Mouse (Mus musculus) common myeloid progenitor, adult 5-6 weeks (primary cell): ENCODE measurements at regions not wholly inside any gene's neighbourhood (a gene's known extent, or its start where the extent isn't known, plus 50 kb on each side); places are given as distances from the start of the nearest gene placed in this dataset.
"Not testable (repeated sequence)": the region's sequence is repeated elsewhere in the genome, so short reads cannot be mapped to it uniquely, and the experiment has no call there.

Experiments used
- ATAC-seq: replicated peaks from 2 replicates; pipeline ENCODE4 v1.8.0; 2016; ENCODE audit warnings: low read depth, mild to moderate bottlenecking, moderate TSS enrichment, inconsistent platforms; ENCODE audit not compliant: poor library complexity, severe bottlenecking

DNA sequence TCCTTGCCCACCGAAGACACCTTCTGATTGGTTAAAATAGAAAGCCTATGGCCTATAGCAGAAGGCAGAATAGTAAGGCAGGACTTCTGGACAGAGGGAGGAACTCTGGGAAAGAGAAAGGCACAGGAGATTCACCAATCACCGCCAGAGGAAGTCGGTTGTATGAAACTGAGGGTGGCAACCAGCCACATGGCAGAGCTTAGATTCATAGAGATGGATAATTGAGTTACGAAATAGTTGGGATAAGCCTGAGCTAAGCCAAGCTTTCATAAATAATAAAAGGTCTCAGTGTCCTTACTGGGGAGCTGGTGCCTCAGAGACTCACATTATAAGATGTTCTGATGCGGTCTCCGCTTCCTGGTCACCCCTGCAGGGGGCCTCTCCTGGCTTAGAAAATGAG lies 98.7 kb upstream of the Stt3b start:
- no peak for ATAC-seq

DNA sequence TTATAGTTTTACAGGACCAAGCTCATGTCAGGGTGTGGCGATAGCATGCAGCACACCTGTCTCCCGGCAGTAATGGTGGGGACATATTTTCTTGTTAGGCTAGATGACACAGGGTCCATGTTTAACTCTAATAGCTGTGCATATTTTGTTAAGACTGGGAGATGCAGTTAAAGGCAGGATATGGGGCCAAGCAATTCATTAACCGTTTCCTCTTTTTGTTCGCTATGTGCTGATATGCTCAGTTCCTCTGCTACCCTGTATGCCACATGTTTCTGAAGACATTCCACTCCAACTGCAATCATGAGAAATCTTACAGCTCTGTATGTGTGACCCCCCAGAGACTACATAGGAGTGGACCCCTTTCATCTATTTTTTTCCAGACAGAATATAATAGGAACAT lies 104.0 kb upstream of the Stt3b start:
- ATAC-seq: peak; percentile 85

DNA sequence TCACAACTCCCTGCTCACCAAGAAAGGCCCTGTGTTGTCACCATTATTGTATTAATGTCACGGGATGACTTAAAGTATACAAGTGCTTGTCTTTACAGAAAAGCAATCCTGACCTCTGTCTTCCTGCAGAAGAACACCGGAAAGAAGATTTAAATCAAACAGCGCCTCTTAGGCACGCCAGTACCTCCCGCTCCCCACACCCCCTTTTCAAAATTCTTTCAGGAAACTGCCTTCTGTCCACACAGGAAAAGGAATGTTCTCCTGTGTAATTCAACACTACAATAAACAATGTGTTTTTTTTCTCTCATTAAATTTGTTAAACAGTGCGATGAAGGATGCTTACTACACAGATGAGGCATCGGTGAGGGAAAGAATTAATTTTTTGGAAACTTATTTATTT lies 112.6 kb upstream of the Stt3b start:
- no peak for ATAC-seq

DNA sequence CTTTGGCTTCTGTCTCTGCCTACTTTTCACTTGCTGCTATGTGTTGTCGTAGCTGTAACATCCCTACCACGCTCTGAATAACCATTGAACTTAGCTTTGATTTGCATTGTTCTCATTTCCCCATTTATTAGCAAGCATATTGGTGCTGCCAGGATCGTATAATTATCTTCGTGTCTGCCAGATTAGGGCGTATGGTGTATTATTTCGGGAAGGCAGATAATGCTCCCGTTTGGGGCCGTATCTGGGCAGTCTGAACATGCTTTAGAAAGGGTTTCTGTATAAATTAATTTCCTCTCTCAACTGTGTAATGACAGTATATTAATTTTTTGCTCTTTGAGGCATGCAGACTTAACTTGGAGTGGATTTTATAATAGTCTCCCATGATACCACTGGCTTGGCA lies 116.5 kb upstream of the Stt3b start:
- ATAC-seq: no peak

DNA sequence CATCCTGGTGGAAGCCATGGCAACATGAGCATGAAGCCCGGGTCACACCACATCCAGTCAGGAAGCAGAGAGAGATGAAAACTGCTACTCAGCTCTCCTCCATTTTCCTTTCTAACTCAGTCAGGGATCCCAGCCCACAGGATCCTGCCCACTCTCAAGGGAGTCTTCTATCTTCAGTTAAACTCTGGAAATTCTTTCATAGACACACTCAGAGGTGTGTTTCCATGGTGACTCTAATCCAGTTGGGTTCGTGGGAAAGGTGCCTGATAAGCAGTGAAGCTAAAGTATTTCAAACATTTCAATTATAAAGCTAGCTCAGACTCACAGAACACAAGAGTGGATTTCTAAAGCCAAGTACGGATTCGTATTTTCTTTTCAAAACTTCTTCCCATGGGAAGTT lies 120.0 kb upstream of the Stt3b start:
- no peak for ATAC-seq

DNA sequence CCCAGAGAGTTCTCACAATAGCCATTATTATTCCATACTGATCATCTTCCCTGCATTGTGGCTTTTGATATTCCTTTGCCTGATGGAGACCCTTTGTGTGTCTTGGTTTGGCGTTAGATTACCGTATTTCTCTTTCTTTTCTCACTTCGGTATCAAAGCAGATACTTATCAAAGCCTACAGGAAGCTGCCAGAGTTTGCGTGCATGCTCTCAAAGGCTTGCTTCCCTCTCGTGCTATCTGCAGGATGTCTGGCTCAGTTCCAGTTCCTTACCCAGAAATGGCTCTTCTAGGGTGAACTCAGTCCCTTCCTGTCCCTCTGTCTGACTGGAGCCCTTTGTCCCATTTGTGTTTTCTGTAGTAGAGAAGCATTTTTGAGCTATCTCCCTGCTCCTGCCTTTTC lies 124.5 kb upstream of the Stt3b start:
- peak; percentile 65 for ATAC-seq

DNA sequence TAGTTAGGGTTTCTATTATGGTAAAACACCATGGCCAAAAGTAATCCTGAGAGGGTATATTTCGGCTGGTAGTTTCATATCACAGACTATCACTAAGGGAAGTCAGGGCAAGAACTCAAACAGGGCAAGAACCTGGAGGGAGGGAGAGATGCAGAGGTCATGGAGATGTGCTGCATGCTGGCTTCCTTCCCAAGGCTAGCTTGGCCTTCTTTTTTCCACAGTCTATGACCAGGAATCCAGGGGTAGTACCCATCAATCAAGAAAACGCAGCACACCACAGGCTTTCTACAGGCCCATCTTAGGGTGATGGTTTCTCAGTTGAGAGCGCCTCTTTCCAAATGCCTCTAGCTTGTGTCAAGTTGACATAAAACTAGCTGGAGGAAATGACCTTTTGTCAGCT lies 126.1 kb upstream of the Stt3b start:
- ATAC-seq: no peak

DNA sequence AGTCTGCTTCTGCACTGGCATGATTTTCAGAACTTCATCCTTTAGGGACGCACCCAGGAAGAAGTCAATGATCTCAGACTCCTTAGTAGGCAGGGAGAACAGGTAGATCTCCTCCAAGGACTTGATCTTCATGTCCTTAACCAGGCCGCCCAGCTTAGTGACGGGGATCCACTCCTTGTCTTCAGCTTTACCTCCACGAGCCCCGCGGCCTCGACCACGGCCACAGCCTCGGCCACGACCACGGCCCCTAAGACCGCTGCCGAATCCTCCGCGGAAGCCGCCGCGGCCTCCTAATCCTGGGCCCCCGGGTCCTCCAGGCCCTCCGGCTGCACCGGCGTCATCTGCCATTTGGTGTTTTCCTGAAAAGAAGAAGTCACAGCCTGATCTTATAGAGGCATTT lies 128.0 kb upstream of the Stt3b start:
- not testable (repeated sequence) for ATAC-seq

DNA sequence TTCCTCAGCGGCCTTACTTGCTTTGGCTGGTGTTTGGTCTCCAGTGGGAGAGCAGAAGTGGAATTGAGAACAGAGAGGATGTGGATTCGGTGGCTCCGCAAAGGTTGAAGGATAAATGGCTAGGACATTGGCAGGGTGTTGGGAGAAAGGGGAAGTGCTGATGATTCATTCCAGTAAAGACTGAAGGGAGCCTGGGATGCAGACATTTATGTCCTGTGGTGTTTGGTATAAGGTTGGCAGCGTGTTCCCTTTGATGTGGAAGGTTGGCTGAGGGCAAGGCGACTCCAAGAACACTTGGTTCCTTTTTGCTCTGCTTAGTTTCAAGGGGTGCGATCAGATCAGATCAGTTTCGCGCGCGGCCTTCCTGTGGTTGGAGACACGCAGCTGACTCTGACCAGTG lies 136.5 kb upstream of the Stt3b start:
- peak; percentile 54 for ATAC-seq

DNA sequence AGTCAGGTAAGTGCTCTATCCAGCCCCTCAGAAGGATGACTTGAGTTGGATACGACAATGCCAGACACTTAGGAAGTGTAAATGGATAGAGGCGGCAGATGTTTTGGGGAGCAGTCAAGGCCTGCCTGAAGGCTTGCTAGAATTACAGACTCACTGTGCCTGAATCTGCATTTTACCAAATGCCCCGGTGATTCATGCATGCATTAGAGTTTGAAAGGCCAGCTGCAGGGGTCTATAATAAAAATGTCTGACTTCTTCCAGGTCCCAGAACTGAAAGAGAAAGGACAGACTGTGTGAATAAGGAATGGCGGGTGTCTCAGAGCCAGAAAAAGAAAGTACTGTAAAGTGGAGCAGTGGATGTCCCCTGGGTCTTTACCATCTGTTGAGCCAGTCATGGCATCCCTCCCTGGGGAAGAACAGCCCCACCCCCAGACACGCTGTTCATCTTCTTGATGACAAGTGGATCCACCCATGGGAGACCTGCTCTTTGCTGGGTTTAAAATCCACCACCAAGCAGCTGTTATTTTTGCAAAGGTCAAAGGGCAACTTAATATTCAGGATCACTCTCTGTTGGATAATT lies 140.6 kb upstream of the Stt3b start:
- no peak for ATAC-seq

DNA sequence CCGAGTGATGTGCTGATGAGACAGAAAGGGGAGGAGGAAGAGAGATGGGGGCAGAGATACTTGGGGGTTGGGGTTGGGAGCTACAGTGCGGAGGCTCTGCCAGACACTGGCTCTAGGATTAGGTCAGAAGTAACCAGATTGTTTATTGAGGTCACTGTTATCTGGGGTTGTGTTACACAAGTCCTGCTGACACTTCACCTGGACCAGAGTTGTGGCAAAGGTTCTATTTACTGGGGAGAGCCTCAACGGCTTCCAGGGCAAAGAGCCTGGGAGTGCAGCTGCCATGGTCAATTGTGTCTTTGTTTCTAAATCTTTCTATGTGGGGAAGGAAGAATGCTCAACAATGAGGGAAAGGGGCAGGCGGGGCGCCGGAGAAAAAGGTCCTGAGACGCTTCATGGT lies 144.6 kb upstream of the Stt3b start:
- no peak for ATAC-seq

DNA sequence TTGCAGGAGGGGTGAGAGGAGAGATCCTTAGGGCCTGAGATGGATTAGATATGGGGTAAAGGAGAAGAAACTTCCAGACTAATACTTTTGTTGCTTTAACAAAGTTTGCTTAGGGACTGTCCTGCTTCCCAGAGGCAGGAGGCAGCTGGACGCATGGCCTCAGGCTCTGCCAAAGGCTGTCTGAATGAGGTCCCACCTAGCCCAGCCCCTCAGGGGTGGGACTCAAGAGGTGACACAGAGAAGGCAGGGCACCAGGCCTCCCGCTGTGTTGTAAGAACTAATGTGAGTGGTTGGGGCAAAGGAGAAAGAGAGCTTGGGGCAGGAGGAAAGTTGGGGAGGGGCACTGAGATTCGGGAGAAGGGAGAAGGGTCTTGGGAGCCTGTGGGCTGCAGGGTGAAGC lies 145.9 kb upstream of the Stt3b start:
- no peak for ATAC-seq

DNA sequence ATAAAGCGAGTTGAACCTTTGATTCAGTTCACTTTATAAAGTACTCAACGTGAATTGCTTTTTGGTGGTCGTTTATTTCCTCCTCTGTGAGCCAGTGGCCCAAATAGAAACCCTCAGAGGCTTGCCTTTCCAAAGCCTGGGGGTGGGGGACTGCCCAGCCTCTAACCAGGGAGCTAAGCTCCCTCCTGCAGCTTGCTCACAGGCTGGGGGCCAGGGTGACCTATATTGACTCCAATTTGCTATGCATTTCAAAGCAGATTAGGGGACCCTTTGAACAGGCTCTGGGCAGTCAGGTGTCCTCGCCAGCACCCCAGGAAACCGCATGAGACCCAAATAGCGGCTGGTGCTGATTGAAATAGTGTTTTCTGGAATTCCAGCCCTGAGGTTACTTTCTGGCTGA lies 146.4 kb upstream of the Stt3b start:
- ATAC-seq: no peak

DNA sequence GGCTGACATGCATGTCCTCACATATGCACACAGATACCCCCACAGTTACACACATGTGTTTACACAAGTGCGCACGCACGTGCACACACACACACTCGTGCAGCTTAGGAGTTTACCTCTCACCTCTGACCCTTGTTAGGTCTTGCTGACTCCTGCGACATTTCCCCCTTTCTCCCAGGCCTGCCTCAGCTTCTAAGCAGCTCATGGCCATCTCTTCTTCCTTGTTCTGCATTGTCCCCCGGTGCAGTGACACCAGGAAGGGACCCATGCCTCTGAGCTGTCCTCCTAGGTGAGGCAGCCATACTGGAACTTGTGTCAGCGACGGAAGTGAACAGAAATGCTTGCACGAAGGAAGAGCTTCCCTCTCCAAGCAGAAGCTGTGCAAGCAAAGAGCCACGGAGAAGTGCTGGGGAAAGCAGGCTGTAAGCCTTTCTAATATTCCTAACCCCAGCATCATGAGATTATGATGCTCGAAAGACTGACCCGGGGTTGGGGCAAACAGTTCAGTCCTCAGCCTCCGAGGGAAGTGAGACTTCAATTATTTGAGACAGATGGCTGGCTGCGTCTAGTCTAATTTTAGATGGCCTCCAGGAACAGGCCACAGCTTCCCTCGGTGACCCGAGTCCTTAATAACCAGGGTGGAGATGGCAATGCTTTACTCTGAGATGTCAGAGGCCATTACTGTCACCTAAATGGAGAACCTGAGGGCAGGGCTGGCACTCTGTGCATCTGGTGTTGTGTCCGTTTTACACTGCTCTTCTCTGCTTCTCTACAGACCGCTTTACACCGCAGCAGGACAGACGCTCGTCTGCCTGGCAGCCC lies 147.9 kb upstream of the Stt3b start:
- peak; percentile 72 for ATAC-seq

DNA sequence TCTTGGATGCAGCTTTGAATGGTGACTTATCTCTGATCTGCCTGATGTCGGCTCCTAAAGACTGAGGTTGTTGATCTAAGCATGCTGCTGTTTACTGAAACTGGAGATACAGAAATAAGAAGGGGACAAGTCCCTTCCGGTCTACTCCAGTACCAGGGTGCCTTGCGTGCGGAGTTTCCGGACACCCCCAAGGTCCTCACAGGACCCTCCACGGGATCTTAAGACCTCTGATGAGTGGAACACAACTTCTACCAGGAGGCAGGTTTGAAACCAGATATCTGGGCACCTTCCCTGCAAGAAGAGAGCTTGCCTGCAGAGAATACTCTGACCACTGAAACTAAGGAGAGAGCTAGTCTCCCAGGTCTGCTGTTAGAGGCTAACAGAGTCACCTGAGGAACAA lies 148.9 kb upstream of the Stt3b start:
- ATAC-seq: not testable (repeated sequence)

DNA sequence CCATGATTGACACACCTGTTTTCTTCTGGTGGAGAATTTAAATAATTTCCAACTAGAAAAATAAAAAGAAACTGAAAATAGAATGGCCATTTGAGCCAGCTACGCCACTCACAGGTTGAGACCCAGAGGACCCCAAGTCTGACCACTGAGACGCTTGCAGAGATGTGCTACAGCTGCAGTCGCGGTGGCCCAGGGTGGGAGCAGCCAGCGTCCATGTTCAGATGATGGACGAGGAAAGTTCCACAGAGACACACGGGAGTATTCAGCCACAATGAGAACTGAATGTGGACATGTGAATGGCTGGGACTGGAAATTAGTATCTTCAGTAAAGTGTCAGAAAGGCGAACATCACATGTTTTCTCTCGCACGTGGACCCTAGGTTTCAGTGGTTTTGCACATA lies 155.1 kb upstream of the Stt3b start:
- ATAC-seq: no peak

DNA sequence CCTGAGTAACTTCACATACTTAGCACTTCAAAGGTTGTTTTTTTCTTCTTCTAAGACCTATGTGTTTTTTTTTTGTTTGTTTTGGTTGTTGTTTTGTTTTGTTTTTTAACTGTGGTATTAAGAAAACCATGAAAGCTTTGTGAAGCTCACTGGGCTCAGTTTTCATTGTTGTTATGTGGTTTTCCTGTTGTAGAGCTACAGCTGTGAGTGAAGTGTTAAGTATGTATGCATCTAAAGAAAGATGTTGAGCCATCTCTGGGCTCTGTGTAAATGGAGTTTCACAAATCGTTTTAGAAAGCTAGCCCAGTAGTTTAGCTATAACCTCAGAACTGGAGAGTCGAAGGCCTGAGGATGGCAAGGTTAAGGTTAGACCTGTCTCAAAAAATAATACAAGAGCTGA lies 158.4 kb upstream of the Stt3b start:
- ATAC-seq: no peak

DNA sequence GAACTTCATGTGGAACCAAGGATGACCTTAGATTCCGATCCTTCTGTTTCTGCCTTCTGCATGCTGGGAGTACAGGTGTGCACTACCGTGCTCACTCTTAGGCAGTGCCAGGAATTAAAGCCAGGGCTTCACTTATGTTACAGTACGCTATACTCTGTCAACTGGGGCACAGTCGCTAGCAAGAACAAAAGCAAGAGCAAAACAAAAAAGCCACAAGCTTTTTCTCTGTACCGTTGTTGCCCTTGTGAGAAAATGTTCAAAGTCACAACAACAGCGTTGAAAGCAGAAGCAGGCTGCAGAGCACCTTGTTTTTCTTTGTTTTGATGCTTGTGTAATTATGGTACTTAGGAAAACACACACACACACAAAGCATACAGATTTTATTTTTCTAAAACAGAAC lies 161.4 kb upstream of the Stt3b start:
- no peak for ATAC-seq

DNA sequence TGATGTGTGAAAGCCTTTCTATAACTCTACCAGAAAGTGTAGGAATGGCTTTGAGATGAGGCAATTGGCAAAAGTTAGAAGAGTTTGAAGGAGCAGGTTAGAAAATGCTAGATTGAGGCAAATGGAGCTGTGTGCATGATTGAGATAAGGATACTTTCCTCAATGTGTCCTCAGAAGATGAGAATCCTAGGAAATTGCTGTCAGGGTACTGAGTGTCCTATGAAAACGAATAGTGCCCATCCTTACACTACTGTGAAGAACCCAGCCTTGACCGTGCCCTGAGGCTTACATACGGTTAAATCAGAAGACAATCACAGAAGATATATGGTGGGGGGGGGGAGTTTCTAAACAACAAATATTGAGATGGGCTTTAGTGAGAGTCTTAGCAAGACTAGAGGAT lies 162.8 kb upstream of the Stt3b start:
- ATAC-seq: no peak

DNA sequence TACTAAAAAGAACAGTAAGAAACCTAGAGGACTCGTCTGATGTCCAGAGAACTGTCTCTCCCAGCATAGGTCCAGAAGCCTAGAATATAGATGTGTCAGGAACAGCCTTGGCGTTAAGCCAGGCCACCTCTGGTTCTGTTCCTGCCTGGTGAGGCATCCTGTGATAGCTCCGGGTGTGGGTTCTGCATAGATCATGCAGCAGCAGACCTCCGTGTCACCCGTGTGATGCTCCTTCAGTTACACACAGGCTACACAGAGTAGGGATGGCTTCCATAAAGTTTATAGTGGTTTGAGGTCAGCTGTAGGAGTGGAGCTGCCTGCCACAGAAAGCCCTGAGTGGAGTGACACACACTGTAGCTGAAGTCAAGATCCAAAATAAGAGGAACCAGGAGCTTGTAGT lies 163.6 kb upstream of the Stt3b start:
- ATAC-seq: no peak

DNA sequence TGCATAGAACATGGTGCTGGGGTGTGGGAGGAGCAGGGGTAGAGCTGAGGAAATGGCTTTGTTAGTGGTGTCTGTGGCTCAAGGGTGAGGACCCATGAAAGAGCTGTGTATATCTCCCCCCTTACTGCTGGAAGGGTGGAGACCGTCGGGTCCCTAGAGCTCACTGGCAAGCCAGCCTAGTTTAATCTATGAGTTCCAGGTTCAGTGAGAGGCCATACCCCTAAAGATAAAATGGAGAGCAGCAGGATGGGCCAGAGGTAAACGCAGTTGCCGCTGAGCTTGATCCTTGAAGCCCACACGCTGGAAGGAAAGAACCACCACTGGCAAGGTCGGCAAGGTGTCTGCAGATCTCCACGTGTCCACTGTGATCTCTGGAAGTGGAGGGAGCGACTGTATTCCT lies 164.1 kb upstream of the Stt3b start:
- no peak for ATAC-seq

DNA sequence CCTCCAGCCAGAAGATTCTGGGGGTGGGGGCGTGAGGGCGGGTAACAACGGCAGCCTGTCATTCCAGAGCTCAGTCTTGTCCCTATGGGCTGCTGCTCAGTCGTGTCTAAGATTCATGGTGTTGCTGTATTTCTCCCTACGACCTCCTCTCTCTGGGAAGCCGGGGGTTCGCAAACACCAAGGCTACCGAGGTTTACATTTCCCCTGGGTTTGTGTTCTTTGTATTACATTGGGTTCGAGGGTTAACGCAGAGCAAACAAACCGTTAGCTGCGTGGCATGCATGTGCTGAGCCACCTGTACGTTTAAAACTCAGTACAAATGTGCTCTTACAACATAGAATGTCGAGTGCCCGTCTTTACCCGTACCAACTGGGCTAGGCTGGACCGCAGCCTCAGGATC lies 166.0 kb upstream of the Stt3b start:
- no peak for ATAC-seq
